Mouse (Mus musculus) monocyte, adult 5-6 weeks (primary cell): ENCODE measurements around the gene Klf9. TPM values are rescaled to one million over a fixed set of nuclear protein-coding genes. Genes with fewer than 3 reads are reported as not detected.

Experiments used
- ATAC-seq: fragments of 153-309, 156-312 bp; replicated peaks from 2 replicates; pipeline ENCODE4 v1.8.0; 2017; ENCODE audit warnings: mild to moderate bottlenecking; ENCODE audit not compliant: low TSS enrichment, insufficient number of reproducible peaks, severe bottlenecking, poor library complexity, low FRiP score
- total RNA-seq: library from RNA; stranded (forward); fragments of 200-1000, 200-491, 200-594 nt; gene quantifications from 3 replicates; pipeline ENCODE4 v1.2.3, GENCODE M21; 2017

Gene Klf9
- total RNA-seq, 1 experiment from 2014 or later, result 24.5 TPM

GRCm38 (mm10) chr19:23152771-23153605, 12.0 kb downstream of the Klf9 start:
- no peak for ATAC-seq

DNA sequence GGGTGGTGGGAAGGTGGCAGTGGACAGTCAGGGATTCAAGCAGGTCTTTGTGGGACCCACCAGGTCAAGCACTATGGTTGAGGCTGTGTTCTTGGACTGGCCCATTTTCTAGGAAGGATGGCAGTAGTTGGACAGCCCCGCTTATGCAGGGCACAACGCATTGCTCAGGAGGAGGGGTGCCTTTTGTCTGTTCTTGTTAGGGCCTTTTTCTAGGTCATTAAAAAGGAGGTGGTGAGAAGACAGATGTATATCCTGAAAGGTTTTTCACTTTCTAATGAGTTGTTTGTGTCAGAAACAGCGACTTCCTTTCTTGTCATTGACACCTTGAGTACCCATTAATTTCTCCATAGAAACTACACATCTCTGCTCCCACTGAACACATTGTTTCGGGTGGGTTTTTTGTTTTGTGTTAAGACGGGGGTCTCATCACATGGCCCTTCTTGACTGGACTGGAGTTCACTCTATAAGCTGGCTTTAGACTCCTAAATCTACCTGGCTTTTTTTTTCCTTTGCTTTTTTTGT, 12.6 kb downstream of the Klf9 start:
- ATAC-seq, result no peak

- ATAC-seq, result no peak; the same call in 1 of the 2 replicates
Measured at GRCm38 (mm10) chr19:23159780-23160395, 18.9 kb downstream of the Klf9 start.

DNA sequence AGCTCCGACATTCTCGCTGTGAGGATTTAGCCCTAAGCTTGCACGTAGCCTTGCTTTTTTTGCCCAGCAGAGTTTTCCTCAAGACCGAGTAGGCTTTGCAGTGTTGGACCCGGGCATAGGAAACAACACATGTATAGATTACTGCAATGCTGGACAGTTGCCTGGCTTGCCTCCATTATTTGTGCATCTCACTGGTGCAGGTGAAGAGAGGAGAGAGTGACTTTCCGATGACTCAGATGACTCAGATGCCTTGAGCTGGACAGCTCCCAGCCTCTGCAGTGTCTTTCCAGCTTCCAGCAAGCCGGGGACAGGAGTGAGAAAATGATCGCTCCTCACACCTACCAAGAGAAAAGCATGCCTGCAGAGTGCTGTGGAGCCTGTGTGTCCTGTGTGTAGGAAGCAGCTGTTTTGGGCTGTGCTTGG, 21.4 kb downstream of the Klf9 start:
- ATAC-seq, result no peak

GRCm38 (mm10) chr19:23162877-23163276, 21.9 kb downstream of the Klf9 start:
- ATAC-seq, result no peak

GRCm38 (mm10) chr19:23163361-23163760, 22.3 kb downstream of the Klf9 start:
- ATAC-seq, result no peak

GRCm38 (mm10) chr19:23164651-23165240, 23.7 kb downstream of the Klf9 start:
- no peak for ATAC-seq

DNA sequence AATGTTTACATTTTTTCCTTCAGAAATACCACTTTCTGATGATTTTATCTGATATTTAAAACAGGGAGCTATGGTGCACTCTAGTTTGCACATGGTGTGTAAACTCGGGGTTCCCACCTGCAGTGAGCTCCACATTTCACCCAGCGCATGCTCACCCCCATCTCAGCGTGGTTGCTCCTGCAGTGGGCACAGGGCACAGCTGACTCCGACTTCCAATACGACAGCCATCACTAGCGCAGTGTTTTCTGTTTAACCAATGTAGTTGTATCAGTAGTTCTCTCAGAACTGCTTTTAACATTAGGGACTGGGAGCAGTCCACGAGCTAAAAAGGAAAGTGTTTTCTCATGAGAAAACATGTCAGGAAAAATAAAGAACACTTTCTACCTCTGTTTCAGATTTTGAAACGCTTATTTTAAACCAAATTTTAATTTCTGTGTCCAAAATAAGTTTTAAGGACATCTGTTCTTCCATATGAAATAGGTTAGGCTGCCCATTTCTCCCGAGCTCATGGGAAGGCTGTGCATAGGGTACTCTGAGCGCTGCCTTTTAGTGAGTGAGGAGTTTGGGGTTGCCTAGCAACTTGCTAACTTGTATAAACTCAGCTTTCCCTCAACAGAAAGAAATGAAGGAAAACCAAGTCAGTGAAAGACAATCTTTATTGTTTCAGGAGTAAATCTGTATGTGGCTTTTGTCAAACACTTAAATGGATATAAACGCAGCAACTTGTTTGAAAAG, 25.7 kb downstream of the Klf9 start:
- ATAC-seq, result no peak

- ATAC-seq, result no peak
Measured at GRCm38 (mm10) chr19:23168899-23169658, 28.1 kb downstream of the Klf9 start.

- no peak for ATAC-seq
Measured at GRCm38 (mm10) chr19:23169659-23170050, 28.6 kb downstream of the Klf9 start.

DNA sequence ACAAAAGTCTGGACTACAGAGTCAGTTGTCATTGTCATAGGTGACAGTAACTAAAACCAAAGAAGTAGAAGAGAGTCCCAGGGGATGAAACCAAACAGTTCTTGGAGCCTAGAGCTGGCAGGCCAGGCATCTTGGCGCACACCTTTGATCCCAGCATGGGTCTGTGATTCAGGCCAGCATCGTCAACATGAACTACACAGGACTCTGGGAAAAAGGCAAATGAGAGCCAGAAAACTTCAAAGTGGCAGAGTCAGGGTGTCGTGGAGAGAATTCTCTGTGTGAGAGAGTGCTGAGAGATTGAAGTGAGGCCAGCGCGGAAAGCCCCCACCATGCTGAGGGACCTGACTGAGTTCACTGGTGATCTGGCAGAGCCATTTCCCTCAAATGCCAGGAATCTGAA, 29.4 kb downstream of the Klf9 start:
- ATAC-seq, result no peak

- no peak for ATAC-seq
Measured at GRCm38 (mm10) chr19:23171136-23171535, 30.1 kb downstream of the Klf9 start.

DNA sequence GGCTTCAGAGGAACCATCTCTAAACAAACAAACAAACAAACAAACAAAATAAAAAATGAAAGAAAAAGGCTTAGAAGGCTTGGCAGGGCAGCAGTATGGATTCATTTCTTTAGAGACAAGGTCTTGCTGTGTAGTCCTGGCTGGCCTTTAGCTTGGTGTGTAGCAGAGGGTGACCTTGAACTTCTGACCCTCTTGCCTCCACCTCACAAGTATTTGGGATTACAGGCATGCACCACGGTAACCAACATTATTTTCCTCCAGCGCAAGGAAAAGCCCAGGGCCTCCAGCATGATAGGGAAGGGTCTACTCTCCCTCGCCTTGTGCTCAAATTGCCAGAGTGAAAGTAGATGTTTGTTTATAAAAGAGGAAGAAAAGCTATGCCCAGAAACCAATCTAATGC, 34.1 kb downstream of the Klf9 start:
- no peak for ATAC-seq

DNA sequence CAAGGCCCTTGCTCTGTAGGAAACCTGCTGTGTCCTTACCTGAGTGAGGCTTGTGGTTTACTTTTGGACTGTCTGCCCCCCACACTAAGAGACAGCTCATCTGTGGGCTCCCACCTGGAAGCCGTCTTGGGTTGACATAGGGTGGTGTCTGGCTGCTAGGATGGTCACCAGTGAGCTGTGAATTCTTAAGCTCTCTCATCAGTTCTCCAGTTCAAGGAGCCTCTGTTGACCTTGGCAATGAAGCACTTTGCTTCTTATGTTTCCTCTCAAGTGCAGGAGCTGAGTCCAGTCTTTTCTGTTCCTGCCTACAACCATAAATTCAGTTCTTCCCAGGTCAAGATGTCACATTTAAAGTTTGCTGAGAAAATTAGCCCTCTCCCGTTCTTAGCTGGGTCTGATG, 34.5 kb downstream of the Klf9 start:
- 0 out of 2 replicates have a peak, but pooled peaks have one; percentile 22 for ATAC-seq

- ATAC-seq, result no peak
Measured at GRCm38 (mm10) chr19:23178533-23178932, 37.5 kb downstream of the Klf9 start.

- ATAC-seq, result no peak
Measured at GRCm38 (mm10) chr19:23183493-23183892, 42.5 kb downstream of the Klf9 start.

- no peak for ATAC-seq
Measured at GRCm38 (mm10) chr19:23184068-23184467, 43.0 kb downstream of the Klf9 start.

DNA sequence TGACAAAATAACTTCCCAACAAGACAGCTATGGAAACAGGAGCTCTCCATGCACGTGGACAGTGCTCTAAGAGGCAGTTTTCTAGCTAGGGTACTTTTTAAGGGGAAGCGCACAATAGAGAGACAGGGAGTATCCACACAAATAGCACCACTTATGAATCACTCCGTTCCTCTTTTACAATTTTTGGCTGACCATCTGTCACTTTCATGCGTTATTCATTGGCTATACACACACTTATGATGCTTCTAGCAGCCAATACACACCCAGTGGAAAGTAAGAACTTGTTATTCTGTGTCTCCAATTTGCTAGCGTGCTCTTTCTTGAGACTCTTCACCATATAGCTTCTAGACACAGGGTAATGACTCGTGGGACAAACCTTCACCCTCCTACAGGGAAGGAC, 46.7 kb downstream of the Klf9 start:
- no peak for ATAC-seq
